ENCODE assay signal across 17 mouse cellular contexts in the genomic region with DNA sequence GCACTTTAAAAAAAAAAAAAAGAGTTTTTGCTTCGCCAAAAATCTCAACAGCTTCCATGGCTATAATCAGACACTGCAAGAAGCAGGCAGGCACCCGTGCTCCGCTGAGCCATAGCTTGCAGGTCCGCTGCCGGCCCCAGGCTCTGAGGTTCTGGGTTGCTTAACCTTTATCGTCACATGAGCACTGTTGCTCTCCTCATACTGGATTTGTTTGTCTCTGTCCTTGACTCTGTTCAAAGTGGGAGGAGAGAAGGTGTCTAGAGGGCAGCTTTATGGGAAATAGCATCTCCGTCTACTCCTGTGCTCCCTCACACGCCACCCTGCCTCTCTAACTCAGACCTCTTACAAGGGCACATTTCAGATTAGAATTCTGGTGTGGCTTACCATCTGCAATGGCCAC. TPM values are rescaled to one million over a fixed set of nuclear protein-coding genes. Genes with fewer than 3 reads are reported as not detected.
DNase-seq lines count a peak whose midpoint lies in the region; ATAC-seq and TF ChIP-seq lines count a peak whose summit lies in the region.
"Had no signal": no experiment of that assay in that cellular context is flagged by ENCODE, and none has a peak within 500 bp of the region (broad histone marks: within the 10 kb centered on the region; RNA-seq: fewer than 3 reads in every experiment).

No protein-coding gene starts in this region.

- H3K9me3 ChIP-seq in forebrain, postnatal 0 days (ENCODE audit: low read length), result no peaks in the 10 kb centered on the region
- H3K9me3 ChIP-seq in forebrain, embryonic 12.5 days, result no peaks in the 10 kb centered on the region
- no peaks in the 10 kb centered on the region for H3K9me3 ChIP-seq in hindbrain, embryonic 16.5 days (ENCODE audit: control insufficient read depth, low read length)
- H3K9me3 ChIP-seq: hindbrain, embryonic 15.5 days; limb, embryonic 10.5 days had no signal

- no peak for DNase-seq in forebrain, postnatal 0 days
- DNase-seq in testis, postnatal 10 days (ENCODE audit: low spot score), result no peak
- peak; percentile 59 to 64 for DNase-seq in cerebellum, postnatal 36 days
- peak; percentile 11 to 39 for DNase-seq in lung, postnatal 4 days
- DNase-seq in urinary bladder, adult 2 months (ENCODE audit: low spot score), result no peak
- DNase-seq: thymus, adult 18-20 months had no signal

- H3K9ac ChIP-seq in forebrain, postnatal 0 days, result no peak overlapping the region
- no peak overlapping the region for H3K9ac ChIP-seq in forebrain, embryonic 12.5 days
- H3K9ac ChIP-seq in hindbrain, embryonic 16.5 days (ENCODE audit: low read depth, low read length), result no peak overlapping the region
- H3K9ac ChIP-seq: hindbrain, embryonic 15.5 days; liver, embryonic 14.5 days had no signal

- no peaks in the 10 kb centered on the region for H3K36me3 ChIP-seq in forebrain, postnatal 0 days (ENCODE audit: insufficient read depth)
- no peaks in the 10 kb centered on the region for H3K36me3 ChIP-seq in forebrain, embryonic 12.5 days (replicated peaks)
- H3K36me3 ChIP-seq in testis, adult 2 months (ENCODE audit: control insufficient read depth, insufficient read depth, low read length), result no peaks in the 10 kb centered on the region
- no peaks in the 10 kb centered on the region for H3K36me3 ChIP-seq in hindbrain, embryonic 16.5 days (ENCODE audit: control insufficient read depth, insufficient read depth, low read length)
- H3K36me3 ChIP-seq: hindbrain, embryonic 15.5 days; limb, embryonic 10.5 days had no signal

- no peak for TF ChIP-seq CTCF in forebrain, postnatal 0 days (IDR thresholded peaks at IDR 0.05; ENCODE audit: low read depth)
- TF ChIP-seq CTCF in testis, adult 2 months (IDR thresholded peaks at IDR 0.05; ENCODE audit: control insufficient read depth, insufficient read depth, insufficient replicate concordance, low read depth, low read length), result no peak

- H3K4me1 ChIP-seq in forebrain, postnatal 0 days (ENCODE audit: insufficient read depth), result peaks cover 20% of the 10 kb centered on the region; the same call in 1 of the 2 replicates
- H3K4me1 ChIP-seq in forebrain, embryonic 12.5 days, result no peaks in the 10 kb centered on the region
- peaks cover 10% of the 10 kb centered on the region for H3K4me1 ChIP-seq in testis, adult 2 months (ENCODE audit: control insufficient read depth, insufficient read depth, low read length)
- H3K4me1 ChIP-seq in hindbrain, embryonic 16.5 days (ENCODE audit: control insufficient read depth, insufficient read depth, low read depth, low read length), result peaks cover 8% of the 10 kb centered on the region; the same call in 1 of the 2 replicates

- H3K27ac ChIP-seq in forebrain, postnatal 0 days (ENCODE audit: low read depth, low read length), result peak overlapping the region; percentile 74
- H3K27ac ChIP-seq in forebrain, embryonic 12.5 days, result no peak overlapping the region
- no peak overlapping the region for H3K27ac ChIP-seq in testis, adult 2 months (ENCODE audit: control insufficient read depth, insufficient read depth, low read depth, low read length)
- no peak overlapping the region for H3K27ac ChIP-seq in hindbrain, embryonic 16.5 days (ENCODE audit: low read depth, low read length)
- H3K27ac ChIP-seq: hindbrain, embryonic 15.5 days; limb, embryonic 10.5 days; liver, embryonic 14.5 days had no signal

- no peak for TF ChIP-seq POLR2A in testis, adult 2 months (IDR thresholded peaks at IDR 0.05; ENCODE audit: control insufficient read depth, low read depth, low read length)

- ATAC-seq in forebrain, postnatal 0 days, result 0 out of 2 replicates have a peak, but pooled peaks have one; percentile 17
- ATAC-seq in forebrain, embryonic 12.5 days (ENCODE audit: low FRiP score), result no peak
- no peak for ATAC-seq in hindbrain, embryonic 16.5 days
- ATAC-seq: midbrain, embryonic 16.5 days had no signal

- no peaks in the 10 kb centered on the region for H3K27me3 ChIP-seq in forebrain, postnatal 0 days (ENCODE audit: insufficient read depth, low read length)
- no peaks in the 10 kb centered on the region for H3K27me3 ChIP-seq in forebrain, embryonic 12.5 days
- no peaks in the 10 kb centered on the region for H3K27me3 ChIP-seq in testis, adult 2 months (ENCODE audit: control insufficient read depth, insufficient read depth, low read length)
- no peaks in the 10 kb centered on the region for H3K27me3 ChIP-seq in hindbrain, embryonic 16.5 days (replicated peaks; ENCODE audit: control insufficient read depth, insufficient read depth, low read length)
- H3K27me3 ChIP-seq: hindbrain, embryonic 15.5 days had no signal

- 68% methylated on average over 8 of the region's 8 CpGs for WGBS in forebrain, postnatal 0 days
- 89% methylated on average over 8 of the region's 8 CpGs for WGBS in forebrain, embryonic 12.5 days
- WGBS in hindbrain, embryonic 16.5 days, result 75% methylated on average over 8 of the region's 8 CpGs

- H3K4me3 ChIP-seq in forebrain, postnatal 0 days (ENCODE audit: low read depth, low read length), result no peak overlapping the region
- H3K4me3 ChIP-seq in forebrain, embryonic 12.5 days (replicated peaks), result no peak overlapping the region
- H3K4me3 ChIP-seq in testis, adult 2 months (ENCODE audit: control insufficient read depth, low read depth, low read length), result peak overlapping the region; percentile 88
- no peak overlapping the region for H3K4me3 ChIP-seq in hindbrain, embryonic 16.5 days (ENCODE audit: low read length)
- H3K4me3 ChIP-seq: hindbrain, embryonic 15.5 days; limb, embryonic 10.5 days had no signal

- no peak overlapping the region for H3K4me2 ChIP-seq in forebrain, postnatal 0 days (ENCODE audit: low read depth)
- H3K4me2 ChIP-seq in forebrain, embryonic 12.5 days, result no peak overlapping the region
- H3K4me2 ChIP-seq in hindbrain, embryonic 16.5 days (ENCODE audit: low read length), result no peak overlapping the region
- H3K4me2 ChIP-seq: hindbrain, embryonic 15.5 days had no signal

RNA-seq across cellular contexts. Expression of a gene that starts 1.8 kb away (rescaled TPM):
- 0.46 and 0.62 TPM in 2 replicates for total RNA-seq in forebrain, postnatal 0 days (2014; rRNA removed)
- polyA plus RNA-seq in forebrain, postnatal 0 days (2015; fragmentation: Nextera tagmentation; extraction: Ambion mirVana), result 0.36 and 0.57 TPM in 2 replicates
- polyA plus RNA-seq in forebrain, embryonic 12.5 days (2016; fragmentation: Nextera tagmentation; extraction: Ambion mirVana), result 0.26 TPM in 1 of 2 replicates, not detected in the other
- 78.2 and 85.5 TPM in 2 replicates for polyA plus RNA-seq in testis, adult 2 months (2012; rRNA removed)
- 0.20 and 0.26 TPM in 2 replicates for polyA plus RNA-seq in hindbrain, embryonic 16.5 days (2015; fragmentation: Nextera tagmentation; extraction: Ambion mirVana)
- polyA plus RNA-seq in urinary bladder, adult 2 months (2012; rRNA removed), result 0.06 TPM in 1 of 2 replicates, not detected in the other
- total RNA-seq: adrenal gland, adult 2 months; megakaryocyte, adult 5-6 weeks had no signal
- polyA plus RNA-seq: C2C12; heart, postnatal 0 days had no signal

RNA-seq across cellular contexts. Expression of a gene that starts 45.1 kb away (rescaled TPM):
- 50.7 and 61.6 TPM in 2 replicates for total RNA-seq in forebrain, postnatal 0 days (2014; rRNA removed)
- 64.6 and 66.9 TPM in 2 replicates for polyA plus RNA-seq in forebrain, postnatal 0 days (2015; fragmentation: Nextera tagmentation; extraction: Ambion mirVana)
- 70.3 and 75.0 TPM in 2 replicates for polyA plus RNA-seq in forebrain, embryonic 12.5 days (2016; fragmentation: Nextera tagmentation; extraction: Ambion mirVana)
- polyA plus RNA-seq in testis, adult 2 months (2012; rRNA removed), result 19.1 and 20.3 TPM in 2 replicates
- 91.5 and 93.5 TPM in 2 replicates for polyA plus RNA-seq in hindbrain, embryonic 16.5 days (2015; fragmentation: Nextera tagmentation; extraction: Ambion mirVana)
- 71.5 and 73.5 TPM in 2 replicates for polyA plus RNA-seq in urinary bladder, adult 2 months (2012; rRNA removed)

Comparison
In these comparisons a context has a peak if more than half of its experiments do, and no peak if none do; other contexts are left out.
1. DNase-seq: peak in cerebellum, postnatal 36 days (2 of 2) and lung, postnatal 4 days (2 of 2); none in forebrain, postnatal 0 days (single experiment), testis, postnatal 10 days (single experiment) and urinary bladder, adult 2 months (single experiment).
2. RNA of a gene that starts 1.8 kb away (polyA plus RNA-seq): 78.2 to 85.5 TPM in testis, adult 2 months; 0.36 to 0.57 TPM in forebrain, postnatal 0 days, 0.20 to 0.26 TPM in hindbrain, embryonic 16.5 days, 0.06 TPM in urinary bladder, adult 2 months and 0.26 TPM in forebrain, embryonic 12.5 days; every median in the first group is over 10 times any median in the second.